Mouse (Mus musculus) CH12.LX (cell line): ENCODE data around the gene Foxr1.

Experiments
- CTCF ChIP-seq, 2 experiments: IDR thresholded peaks in 1 of 2; conservative IDR thresholded peaks in 1 of 2; 2 replicates each; pipeline ENCODE4 v1.5.1; 2011 to 2012; ENCODE audit warnings: low read depth in 2 of 2, low read length in 2 of 2, improper control_type of control experiment in 1 of 2, inconsistent platforms in 1 of 2, mild to moderate bottlenecking in 1 of 2, moderate library complexity in 1 of 2
- EP300 ChIP-seq: IDR thresholded peaks from 2 replicates; pipeline ENCODE4 v1.6.1; 2011; ENCODE audit warnings: low read length, improper control_type of control experiment
- MAX ChIP-seq: IDR thresholded peaks from 2 replicates; pipeline ENCODE4 v1.6.1; 2011; ENCODE audit warnings: low read length, improper control_type of control experiment
- MEF2A ChIP-seq: IDR thresholded peaks from 2 replicates; pipeline ENCODE4 v1.6.1; 2014; ENCODE audit warnings: low read depth, mild to moderate bottlenecking, inconsistent platforms, low read length, improper control_type of control experiment, borderline replicate concordance
- POLR2A ChIP-seq: IDR thresholded peaks from 2 replicates; pipeline ENCODE4 v1.6.1; 2011; ENCODE audit warnings: low read depth, mild to moderate bottlenecking, improper control_type of control experiment, low read length
- POLR2AphosphoS2 ChIP-seq: IDR thresholded peaks from 2 replicates; pipeline ENCODE4 v1.6.1; 2011; ENCODE audit warnings: low read depth, low read length, improper control_type of control experiment
- RAD21 ChIP-seq: IDR thresholded peaks from 2 replicates; pipeline ENCODE4 v1.6.1; 2011; ENCODE audit warnings: low read depth, mild to moderate bottlenecking, low read length, improper control_type of control experiment, moderate library complexity
- SIN3A ChIP-seq: IDR thresholded peaks from 2 replicates; pipeline ENCODE4 v1.6.1; 2012; ENCODE audit warnings: low read length, improper control_type of control experiment, inconsistent platforms
- SMC3 ChIP-seq: IDR thresholded peaks from 2 replicates; pipeline ENCODE4 v1.6.1; 2011; ENCODE audit warnings: low read depth, low read length, improper control_type of control experiment
- TBP ChIP-seq: conservative IDR thresholded peaks from 2 replicates; pipeline ENCODE4 v1.6.1; 2011; ENCODE audit warnings: low read depth, low read length, improper control_type of control experiment
- USF1 ChIP-seq: IDR thresholded peaks from 2 replicates; pipeline ENCODE4 v1.6.1; 2014; ENCODE audit warnings: low read depth, mild to moderate bottlenecking, inconsistent platforms, low read length, improper control_type of control experiment
- USF2 ChIP-seq: conservative IDR thresholded peaks from 2 replicates; pipeline ENCODE4 v1.6.1; 2011; ENCODE audit warnings: low read depth, low read length, improper control_type of control experiment
- ZMIZ1 ChIP-seq: IDR thresholded peaks from 2 replicates; pipeline ENCODE4 v1.6.1; 2012; ENCODE audit warnings: low read depth, mild to moderate bottlenecking, inconsistent platforms, low read length, improper control_type of control experiment

GRCm38 (mm10) chr9:44418519-44419385 lies 22.2 kb downstream of the Foxr1 start, which contains the start of gene Ccdc84:
- no peak for TF ChIP-seq EP300
- TF ChIP-seq CTCF (conservative IDR thresholded peaks at IDR 0.05 in 1 of 2, IDR thresholded peaks at IDR 0.05 in 1 of 2; ENCODE audit: low read depth in 2 of 2, low read length in 2 of 2) = no peak
- TF ChIP-seq POLR2A = no peak
- no peak for TF ChIP-seq MAX
- no peak for TF ChIP-seq USF2
- no peak for TF ChIP-seq POLR2AphosphoS2
- no peak for TF ChIP-seq RAD21
- no peak for TF ChIP-seq ZMIZ1
- no peak for TF ChIP-seq SMC3
- no peak for TF ChIP-seq MEF2A
- TF ChIP-seq TBP = no peak
- no peak for TF ChIP-seq USF1
- TF ChIP-seq SIN3A = no peak
